Mouse (Mus musculus) neural tube, embryonic 11.5 days (tissue): ENCODE data around the gene Dst. TPM values are rescaled to one million over a fixed set of nuclear protein-coding genes. Genes with fewer than 3 reads are reported as not detected.

Experiments
- ATAC-seq: fragments of 200-750 bp; cut with Nextera tagmentation; 2 replicates; pipeline ENCODE4 v1.8.0; 2017; ENCODE audit warnings: moderate number of reproducible peaks, mild to moderate bottlenecking, moderate TSS enrichment, moderate library complexity; ENCODE audit not compliant: insufficient read depth, low FRiP score, low TSS enrichment
- DNase-seq: peaks from one replicate; pipeline ENCODE4 v3.0.0-alpha.2; 2015; ENCODE audit warnings: low spot score
- H3K27ac ChIP-seq: fragments of 300-500 bp; sonication (generic); 2 replicates; pipeline ENCODE4 v1.5.1; 2014; ENCODE audit warnings: low read depth, mild to moderate bottlenecking, low read length
- H3K27me3 ChIP-seq: fragments of 300-500 bp; sonication (generic); 2 replicates; pipeline ENCODE4 v1.6.1; 2014; ENCODE audit warnings: mild to moderate bottlenecking, low read length, mixed read lengths; ENCODE audit not compliant: control insufficient read depth, insufficient read depth
- H3K36me3 ChIP-seq: fragments of 300-500 bp; sonication (generic); 2 replicates; pipeline ENCODE4 v1.6.1; 2014; ENCODE audit warnings: mild to moderate bottlenecking, low read length, moderate library complexity, mixed read lengths; ENCODE audit not compliant: control insufficient read depth, insufficient read depth
- H3K4me1 ChIP-seq: fragments of 300-500 bp; sonication (generic); 2 replicates; pipeline ENCODE4 v1.6.1; 2014; ENCODE audit warnings: low read length, mixed read lengths; ENCODE audit not compliant: control insufficient read depth, insufficient read depth
- H3K4me2 ChIP-seq: fragments of 300-500 bp; sonication (generic); 2 replicates; pipeline ENCODE4 v1.6.1; 2014; ENCODE audit warnings: low read depth, mild to moderate bottlenecking, moderate library complexity
- H3K4me3 ChIP-seq: fragments of 300-500 bp; sonication (generic); 2 replicates; pipeline ENCODE4 v1.5.1; 2014; ENCODE audit warnings: low read depth, low read length
- H3K9ac ChIP-seq: fragments of 300-500 bp; sonication (generic); 2 replicates; pipeline ENCODE4 v1.6.1; 2014; ENCODE audit warnings: mild to moderate bottlenecking, low read length
- H3K9me3 ChIP-seq: fragments of 300-500 bp; sonication (generic); 2 replicates; pipeline ENCODE4 v1.6.1; 2016; ENCODE audit warnings: low read length; ENCODE audit not compliant: control insufficient read depth
- WGBS: fragments of 180-500 bp; shearing (Covaris S2); extraction: QIAGEN DNeasy Blood & Tissue Kit; methylation state at CpG from one replicate; pipeline ENCODE4 v1.1.7; 2014; 5-methylcytosine and 5-hydroxymethylcytosine counted together
- polyA plus RNA-seq: library from polyadenylated mRNA; unstranded; fragments of >200 nt; fragmentation: Nextera tagmentation; extraction: Ambion mirVana; gene quantifications from 2 replicates; pipeline ENCODE4 v1.2.1, GENCODE M21; 2014

The Dst gene
- polyA plus RNA-seq, 1 experiment from 2014 or later, result 46.2 TPM

GRCm38 (mm10) chr1:33939828-33940227 is 31.8 kb downstream of the Dst start:
- ATAC-seq (no peak), DNase-seq (no peak)
- Histone ChIP-seq H3K4me3 (no peak overlapping the region), H3K9me3 (no peaks in the 10 kb centered on the region), H3K4me2 (no peak overlapping the region), H3K9ac (no peak overlapping the region), H3K36me3 (no peaks in the 10 kb centered on the region), H3K27ac (no peak overlapping the region), H3K4me1 (no peaks in the 10 kb centered on the region), H3K27me3 (no peaks in the 10 kb centered on the region)
- 85% methylated on average over 5 of the region's 5 CpGs for WGBS

GRCm38 (mm10) chr1:33940364-33940928 is 32.4 kb downstream of the Dst start:
- Histone ChIP-seq H3K4me3 (no peak overlapping the region), H3K27me3 (no peaks in the 10 kb centered on the region), H3K9me3 (no peaks in the 10 kb centered on the region), H3K9ac (no peak overlapping the region), H3K36me3 (no peaks in the 10 kb centered on the region), H3K4me2 (no peak overlapping the region), H3K4me1 (no peaks in the 10 kb centered on the region), H3K27ac (no peak overlapping the region)
- WGBS, result 88% methylated on average over 11 of the region's 11 CpGs
- DNase-seq (no peak), ATAC-seq (no peak)

GRCm38 (mm10) chr1:33942638-33943037 is 34.6 kb downstream of the Dst start:
- DNase-seq, result no peak
- H3K27ac ChIP-seq, result no peak overlapping the region
- H3K27me3 ChIP-seq, result no peaks in the 10 kb centered on the region
- H3K9me3 ChIP-seq, result no peaks in the 10 kb centered on the region
- H3K9ac ChIP-seq, result no peak overlapping the region
- H3K4me2 ChIP-seq, result no peak overlapping the region
- no peaks in the 10 kb centered on the region for H3K4me1 ChIP-seq
- no peak overlapping the region for H3K4me3 ChIP-seq
- no peaks in the 10 kb centered on the region for H3K36me3 ChIP-seq
- no peak for ATAC-seq
- WGBS, result 84% methylated on average over 8 of the region's 8 CpGs

GRCm38 (mm10) chr1:33943943-33944342 is 35.9 kb downstream of the Dst start:
- no peak overlapping the region for H3K4me3 ChIP-seq
- ATAC-seq (no peak), DNase-seq (no peak)
- no peak overlapping the region for H3K27ac ChIP-seq
- H3K27me3 ChIP-seq, result no peaks in the 10 kb centered on the region
- 85% methylated on average over 2 of the region's 2 CpGs for WGBS
- no peak overlapping the region for H3K9ac ChIP-seq
- no peaks in the 10 kb centered on the region for H3K36me3 ChIP-seq
- H3K4me2 ChIP-seq, result no peak overlapping the region
- H3K4me1 ChIP-seq, result no peaks in the 10 kb centered on the region
- no peaks in the 10 kb centered on the region for H3K9me3 ChIP-seq

GRCm38 (mm10) chr1:33944977-33945750 is 37.1 kb downstream of the Dst start:
- H3K4me3 ChIP-seq, result no peak overlapping the region
- H3K27ac ChIP-seq, result no peak overlapping the region
- H3K4me2 ChIP-seq, result no peak overlapping the region
- H3K4me1 ChIP-seq, result no peaks in the 10 kb centered on the region
- no peaks in the 10 kb centered on the region for H3K9me3 ChIP-seq
- no peak overlapping the region for H3K9ac ChIP-seq
- WGBS, result 77% methylated on average over 17 of the region's 17 CpGs
- ATAC-seq (no peak), DNase-seq (no peak)
- H3K36me3 ChIP-seq, result no peaks in the 10 kb centered on the region
- no peaks in the 10 kb centered on the region for H3K27me3 ChIP-seq

- Histone ChIP-seq H3K27me3 (no peaks in the 10 kb centered on the region), H3K4me2 (no peak overlapping the region), H3K27ac (no peak overlapping the region), H3K9me3 (no peaks in the 10 kb centered on the region), H3K4me3 (no peak overlapping the region), H3K9ac (no peak overlapping the region), H3K36me3 (no peaks in the 10 kb centered on the region), H3K4me1 (no peaks in the 10 kb centered on the region)
- DNase-seq (no peak), ATAC-seq (no peak)
- WGBS, result 95% methylated on average over 6 of the region's 6 CpGs
Measured at GRCm38 (mm10) chr1:33945756-33946155, 37.7 kb downstream of the Dst start.

GRCm38 (mm10) chr1:33946601-33947395 is 38.8 kb downstream of the Dst start:
- DNase-seq, result no peak
- Histone ChIP-seq H3K4me1 (no peaks in the 10 kb centered on the region), H3K27ac (no peak overlapping the region), H3K9me3 (no peaks in the 10 kb centered on the region), H3K4me2 (no peak overlapping the region), H3K27me3 (no peaks in the 10 kb centered on the region), H3K9ac (no peak overlapping the region), H3K36me3 (no peaks in the 10 kb centered on the region), H3K4me3 (no peak overlapping the region)
- no peak for ATAC-seq
- WGBS, result 87% methylated on average over 12 of the region's 12 CpGs

GRCm38 (mm10) chr1:33947838-33948237 is 39.8 kb downstream of the Dst start:
- Histone ChIP-seq H3K4me3 (no peak overlapping the region), H3K27me3 (no peaks in the 10 kb centered on the region), H3K36me3 (no peaks in the 10 kb centered on the region), H3K27ac (no peak overlapping the region), H3K9me3 (no peaks in the 10 kb centered on the region), H3K4me2 (no peak overlapping the region), H3K4me1 (no peaks in the 10 kb centered on the region), H3K9ac (no peak overlapping the region)
- DNase-seq, result no peak
- 96% methylated on average over 6 of the region's 6 CpGs for WGBS
- ATAC-seq, result no peak
